Mouse (Mus musculus): ENCODE measurements at regions not wholly inside any gene's neighbourhood (a gene's known extent, or its start where the extent isn't known, plus 50 kb on each side); places are given as distances from the start of the nearest gene placed in this dataset.

DNA sequence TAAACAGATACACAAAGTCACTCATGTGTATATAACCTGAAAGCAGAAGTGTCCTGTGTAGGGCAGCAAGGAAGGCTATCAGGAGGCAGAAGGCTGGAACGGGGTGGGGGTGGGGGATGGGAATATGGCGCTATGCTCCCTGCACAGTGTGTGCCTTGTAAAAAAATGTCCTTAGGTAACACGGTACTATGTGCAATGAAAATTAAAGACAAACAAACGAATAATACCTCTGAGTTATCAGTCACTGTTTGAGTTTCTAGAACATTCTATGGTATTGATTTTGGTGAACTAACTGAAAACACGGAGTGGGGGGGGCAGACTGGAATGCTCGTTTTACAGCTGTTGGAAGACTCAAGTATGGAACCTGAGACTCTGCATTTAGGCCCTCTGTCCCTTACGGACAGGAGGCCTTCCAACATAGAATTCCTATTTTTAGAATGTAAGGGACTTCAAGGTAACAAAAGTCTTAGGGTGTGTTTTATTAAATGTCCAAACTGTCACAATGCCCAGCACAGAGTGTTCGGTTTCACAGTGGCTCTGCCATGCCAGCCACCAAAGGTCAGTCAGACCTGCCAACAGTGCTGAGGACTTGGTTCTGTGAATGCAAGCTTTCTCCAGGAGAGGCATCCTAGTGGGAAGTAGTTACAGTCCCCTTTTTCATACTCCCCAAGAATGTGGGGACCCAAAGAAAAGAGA, 240.6 kb downstream of the Ano6 start:
- Histone ChIP-seq H3K27me3 (ENCODE audit: insufficient read depth, low read length) (no peaks in the 10 kb centered on the region), H3K9me3 (ENCODE audit: low read length) (peaks cover 10% of the 10 kb centered on the region), H3K36me3 (ENCODE audit: insufficient read depth, low read length) (no peaks in the 10 kb centered on the region), H3K4me1 (replicated peaks; ENCODE audit: low read depth, low read length) (no peaks in the 10 kb centered on the region), H3K4me3 (replicated peaks; ENCODE audit: low read length) (no peak overlapping the region)
- TF ChIP-seq CTCF (conservative IDR thresholded peaks at IDR 0.05; ENCODE audit: low read length) (no peak), POU5F1 (IDR thresholded peaks at IDR 0.05; ENCODE audit: borderline replicate concordance, low read length) (no peak), NANOG (IDR thresholded peaks at IDR 0.05; ENCODE audit: borderline replicate concordance, low read length) (no peak)

DNA sequence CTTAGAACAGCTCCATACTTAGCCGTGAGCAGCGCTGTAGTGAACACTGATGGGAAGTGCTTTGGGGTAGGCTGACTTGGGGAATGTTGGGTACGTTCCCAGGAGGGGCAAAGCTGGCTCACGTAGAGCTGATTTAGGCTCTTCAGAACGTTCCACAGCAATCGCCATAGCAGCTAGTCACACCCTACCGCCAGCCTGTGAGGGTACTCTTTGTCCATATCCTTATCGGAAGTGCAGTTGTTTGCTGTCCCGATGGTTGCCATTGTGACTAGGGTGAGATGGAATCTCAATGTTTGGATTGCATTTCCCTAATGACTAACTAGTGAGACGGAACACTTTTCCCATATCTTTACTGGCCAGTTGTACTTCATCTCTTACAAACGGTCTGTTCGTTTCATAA, 244.6 kb downstream of the Ano6 start:
- H3K4me3 ChIP-seq (replicated peaks; ENCODE audit: low read length), result no peak overlapping the region
- TF ChIP-seq CTCF (conservative IDR thresholded peaks at IDR 0.05; ENCODE audit: low read length) (no peak), NANOG (IDR thresholded peaks at IDR 0.05; ENCODE audit: borderline replicate concordance, low read length) (no peak), POU5F1 (IDR thresholded peaks at IDR 0.05; ENCODE audit: borderline replicate concordance, low read length) (no peak)
- H3K36me3 ChIP-seq (ENCODE audit: insufficient read depth, low read length), result no peaks in the 10 kb centered on the region

DNA sequence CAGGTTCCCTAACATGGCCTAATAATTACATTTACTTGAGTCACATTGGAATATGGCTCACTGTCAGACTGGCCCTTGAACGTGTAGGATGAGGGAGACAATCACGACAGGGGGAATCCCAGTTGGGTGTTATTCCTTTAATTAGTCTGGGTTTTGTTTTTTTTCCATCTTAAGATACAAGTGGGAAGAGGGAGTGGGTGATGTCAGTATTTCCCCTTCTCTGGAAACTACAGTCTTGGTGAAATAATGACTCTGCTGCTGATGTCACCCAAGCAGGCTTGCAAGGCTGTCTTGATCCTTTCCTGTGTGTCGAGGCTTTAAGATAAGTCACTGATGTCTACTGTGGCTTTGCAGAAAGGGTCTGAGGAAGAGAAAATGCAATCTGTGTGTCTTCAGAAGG, 241.8 kb upstream of the Arid2 start:
- no peaks in the 10 kb centered on the region for H3K9me3 ChIP-seq (ENCODE audit: low read length)
- no peak for TF ChIP-seq NANOG (IDR thresholded peaks at IDR 0.05; ENCODE audit: borderline replicate concordance, low read length)
- no peak for TF ChIP-seq POU5F1 (IDR thresholded peaks at IDR 0.05; ENCODE audit: borderline replicate concordance, low read length)
- TF ChIP-seq CTCF (conservative IDR thresholded peaks at IDR 0.05; ENCODE audit: low read length), result no peak
- H3K36me3 ChIP-seq (ENCODE audit: insufficient read depth, low read length), result no peaks in the 10 kb centered on the region
- no peaks in the 10 kb centered on the region for H3K27me3 ChIP-seq (ENCODE audit: insufficient read depth, low read length)
- H3K4me1 ChIP-seq (replicated peaks; ENCODE audit: low read depth, low read length), result no peaks in the 10 kb centered on the region
- H3K4me3 ChIP-seq (replicated peaks; ENCODE audit: low read length), result no peak overlapping the region

More for the DNA sequence above, 244.6 kb downstream of the Ano6 start:
- H3K27me3 ChIP-seq (ENCODE audit: insufficient read depth, low read length), result no peaks in the 10 kb centered on the region
- H3K4me1 ChIP-seq (replicated peaks; ENCODE audit: low read depth, low read length), result no peaks in the 10 kb centered on the region
- no peaks in the 10 kb centered on the region for H3K9me3 ChIP-seq (ENCODE audit: low read length)

DNA sequence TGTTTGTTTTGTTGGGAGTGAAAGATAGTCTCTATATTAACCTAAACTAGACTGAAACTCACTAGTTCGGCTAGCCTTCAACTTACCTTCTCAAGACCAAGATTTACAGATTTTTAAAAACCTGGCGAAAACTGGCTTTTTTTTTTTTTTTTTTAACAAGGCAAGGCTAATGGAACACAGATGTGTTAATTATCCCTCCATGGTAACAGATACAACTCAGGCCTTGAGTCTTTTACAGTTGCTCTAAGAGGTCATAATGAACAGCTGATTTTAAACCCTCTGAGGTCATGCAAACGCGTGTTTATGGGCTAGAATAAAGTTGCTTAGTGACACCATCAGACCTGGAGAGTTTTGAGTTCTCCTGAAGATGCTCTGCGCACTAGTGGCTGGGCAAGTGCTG, 240.7 kb upstream of the Arid2 start:
- Histone ChIP-seq H3K27me3 (ENCODE audit: insufficient read depth, low read length) (no peaks in the 10 kb centered on the region), H3K4me1 (replicated peaks; ENCODE audit: low read depth, low read length) (no peaks in the 10 kb centered on the region), H3K4me3 (replicated peaks; ENCODE audit: low read length) (no peak overlapping the region), H3K36me3 (ENCODE audit: insufficient read depth, low read length) (no peaks in the 10 kb centered on the region), H3K9me3 (ENCODE audit: low read length) (no peaks in the 10 kb centered on the region)
- no peak for TF ChIP-seq NANOG (IDR thresholded peaks at IDR 0.05; ENCODE audit: borderline replicate concordance, low read length)

DNA sequence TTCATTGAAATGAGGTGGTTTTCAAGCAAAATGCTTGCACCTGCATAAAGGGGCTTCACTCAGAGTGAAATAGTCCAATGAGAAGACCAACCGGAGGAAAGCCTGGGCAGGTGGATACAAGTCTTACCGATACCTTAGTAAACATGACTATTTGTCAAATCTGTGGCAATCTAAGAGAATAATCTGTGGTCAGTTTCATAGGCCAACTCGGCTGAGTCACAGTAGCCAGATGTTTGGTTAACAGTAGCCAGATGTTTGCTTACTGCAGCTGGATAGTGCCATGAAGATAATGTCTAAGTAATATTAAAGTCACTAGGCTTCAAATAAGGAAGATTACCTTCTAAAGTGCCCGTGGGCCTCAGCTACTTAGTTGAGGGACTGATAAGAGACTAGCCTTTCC, 236.9 kb upstream of the Arid2 start:
- Histone ChIP-seq H3K9me3 (ENCODE audit: low read length) (no peaks in the 10 kb centered on the region), H3K4me3 (replicated peaks; ENCODE audit: low read length) (no peak overlapping the region), H3K4me1 (replicated peaks; ENCODE audit: low read depth, low read length) (no peaks in the 10 kb centered on the region), H3K27me3 (ENCODE audit: insufficient read depth, low read length) (no peaks in the 10 kb centered on the region), H3K36me3 (ENCODE audit: insufficient read depth, low read length) (no peaks in the 10 kb centered on the region)
- TF ChIP-seq POU5F1 (IDR thresholded peaks at IDR 0.05; ENCODE audit: borderline replicate concordance, low read length), result no peak

DNA sequence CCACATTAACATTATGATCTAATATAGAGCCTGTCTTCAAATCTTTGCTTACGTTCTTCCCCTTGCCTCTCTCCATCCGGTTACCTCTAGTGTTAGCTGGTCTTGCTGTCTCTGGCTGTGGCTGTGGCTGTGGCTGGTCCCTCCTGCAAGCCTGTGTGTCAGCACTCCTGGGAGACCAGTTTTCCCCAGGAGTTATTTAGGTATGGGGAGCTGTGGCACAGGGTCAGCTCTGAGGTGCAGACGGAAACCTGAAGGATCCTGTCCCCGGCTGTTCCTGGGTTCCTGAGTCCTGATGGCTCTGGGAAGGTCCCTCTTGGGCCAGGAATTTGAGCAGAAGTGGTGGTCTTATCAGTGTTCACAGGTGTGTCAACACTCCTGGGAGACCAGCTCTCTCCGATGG, 234.7 kb upstream of the Arid2 start:
- Histone ChIP-seq H3K27me3 (ENCODE audit: insufficient read depth, low read length) (no peaks in the 10 kb centered on the region; the same call in 1 of the 2 replicates), H3K4me3 (replicated peaks; ENCODE audit: low read length) (no peak overlapping the region), H3K4me1 (replicated peaks; ENCODE audit: low read depth, low read length) (no peaks in the 10 kb centered on the region), H3K9me3 (ENCODE audit: low read length) (no peaks in the 10 kb centered on the region), H3K36me3 (ENCODE audit: insufficient read depth, low read length) (no peaks in the 10 kb centered on the region)
- no peak for TF ChIP-seq POU5F1 (IDR thresholded peaks at IDR 0.05; ENCODE audit: borderline replicate concordance, low read length)
- no peak for TF ChIP-seq NANOG (IDR thresholded peaks at IDR 0.05; ENCODE audit: borderline replicate concordance, low read length)
- no peak for TF ChIP-seq CTCF (conservative IDR thresholded peaks at IDR 0.05; ENCODE audit: low read length)

DNA sequence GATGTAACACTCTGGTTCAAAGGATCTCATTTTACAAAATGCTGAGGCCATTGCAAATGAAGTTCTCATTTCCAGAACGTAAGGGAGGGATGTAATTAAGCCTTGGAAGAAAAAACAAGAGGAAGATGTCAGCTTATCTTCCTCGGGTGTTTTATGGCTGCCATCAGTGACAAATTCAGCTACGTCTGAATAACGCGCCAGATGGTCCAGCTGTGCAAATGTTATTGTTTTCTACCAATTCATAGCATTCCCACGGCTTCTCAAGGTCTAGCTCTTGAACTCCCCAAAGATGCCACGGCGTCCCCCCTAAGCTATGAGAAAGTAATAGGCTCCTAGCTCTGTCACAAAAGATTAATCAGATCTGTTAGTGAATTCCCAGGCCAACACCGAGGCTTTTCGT, 232.0 kb upstream of the Arid2 start:
- H3K36me3 ChIP-seq (ENCODE audit: insufficient read depth, low read length), result no peaks in the 10 kb centered on the region
- H3K4me1 ChIP-seq (replicated peaks; ENCODE audit: low read depth, low read length), result no peaks in the 10 kb centered on the region
- no peaks in the 10 kb centered on the region for H3K9me3 ChIP-seq (ENCODE audit: low read length)
- H3K4me3 ChIP-seq (replicated peaks; ENCODE audit: low read length), result no peak overlapping the region
- H3K27me3 ChIP-seq (ENCODE audit: insufficient read depth, low read length), result no peaks in the 10 kb centered on the region; the same call in 1 of the 2 replicates
- no peak for TF ChIP-seq NANOG (IDR thresholded peaks at IDR 0.05; ENCODE audit: borderline replicate concordance, low read length)
- no peak for TF ChIP-seq POU5F1 (IDR thresholded peaks at IDR 0.05; ENCODE audit: borderline replicate concordance, low read length)
- TF ChIP-seq CTCF (conservative IDR thresholded peaks at IDR 0.05; ENCODE audit: low read length), result no peak

DNA sequence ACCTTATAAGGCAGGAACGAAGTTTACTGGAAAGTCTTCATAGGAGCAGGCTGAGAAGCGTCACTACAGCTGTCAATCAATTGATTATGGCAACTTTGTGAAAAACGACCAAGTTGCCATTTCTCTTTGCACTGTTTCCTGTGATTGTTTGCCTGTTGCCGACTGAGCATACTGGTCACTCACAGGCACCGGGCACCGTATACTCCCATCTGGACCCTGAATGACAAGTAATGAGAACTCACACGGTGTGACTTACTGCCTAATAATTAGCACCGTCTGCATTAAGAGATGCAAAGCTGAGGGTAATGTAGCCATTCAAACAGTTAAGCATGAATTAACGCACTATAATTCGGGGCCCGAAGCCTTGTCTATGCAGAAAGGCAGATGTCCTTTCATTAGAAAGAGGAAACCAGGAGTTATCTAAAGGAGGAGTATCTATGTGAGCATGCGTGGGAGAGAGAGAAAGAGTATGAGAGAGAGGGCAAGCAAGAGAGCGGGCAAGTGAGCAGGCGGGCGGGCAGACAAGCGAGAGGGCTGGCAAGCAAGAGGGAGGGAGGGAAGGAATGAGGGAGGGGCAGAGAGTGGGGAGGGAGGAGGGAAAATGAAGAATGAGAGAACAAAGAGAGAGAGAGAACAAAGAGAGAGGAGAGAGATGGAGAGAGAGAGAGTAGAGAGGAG, 231.4 kb upstream of the Arid2 start:
- H3K27me3 ChIP-seq (ENCODE audit: insufficient read depth, low read length), result no peaks in the 10 kb centered on the region; the same call in 1 of the 2 replicates
- H3K36me3 ChIP-seq (ENCODE audit: insufficient read depth, low read length), result no peaks in the 10 kb centered on the region
- no peaks in the 10 kb centered on the region for H3K9me3 ChIP-seq (ENCODE audit: low read length)
- no peak overlapping the region for H3K4me3 ChIP-seq (replicated peaks; ENCODE audit: low read length)
- H3K4me1 ChIP-seq (replicated peaks; ENCODE audit: low read depth, low read length), result no peaks in the 10 kb centered on the region
- TF ChIP-seq CTCF (conservative IDR thresholded peaks at IDR 0.05; ENCODE audit: low read length) (no peak), NANOG (IDR thresholded peaks at IDR 0.05; ENCODE audit: borderline replicate concordance, low read length) (no peak), POU5F1 (IDR thresholded peaks at IDR 0.05; ENCODE audit: borderline replicate concordance, low read length) (no peak)

DNA sequence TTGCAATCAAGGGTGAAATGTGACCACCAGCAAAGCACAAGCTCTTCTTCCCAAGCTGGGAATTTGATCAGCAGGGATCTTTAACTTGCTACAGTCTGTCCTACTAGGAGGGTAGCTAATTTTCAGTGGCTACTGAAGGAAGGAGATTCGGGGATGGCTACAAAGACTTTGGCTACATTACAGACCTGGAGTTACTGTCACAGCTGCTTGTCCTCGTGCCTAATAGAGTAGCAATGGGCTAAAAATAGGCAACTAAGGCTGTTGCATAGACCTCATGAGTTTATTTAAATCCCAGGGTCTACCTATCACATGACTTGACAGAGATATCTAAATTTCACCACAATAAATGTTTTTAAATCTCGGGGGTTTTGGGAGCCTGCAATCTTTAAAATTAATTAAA, 227.7 kb upstream of the Arid2 start:
- H3K27me3 ChIP-seq (ENCODE audit: insufficient read depth, low read length), result no peaks in the 10 kb centered on the region; the same call in 1 of the 2 replicates
- H3K4me1 ChIP-seq (replicated peaks; ENCODE audit: low read depth, low read length), result no peaks in the 10 kb centered on the region
- H3K4me3 ChIP-seq (replicated peaks; ENCODE audit: low read length), result no peak overlapping the region
- H3K36me3 ChIP-seq (ENCODE audit: insufficient read depth, low read length), result no peaks in the 10 kb centered on the region
- H3K9me3 ChIP-seq (ENCODE audit: low read length), result no peaks in the 10 kb centered on the region
- TF ChIP-seq CTCF (conservative IDR thresholded peaks at IDR 0.05; ENCODE audit: low read length) (no peak), POU5F1 (IDR thresholded peaks at IDR 0.05; ENCODE audit: borderline replicate concordance, low read length) (no peak)
